Mouse (Mus musculus) cerebellum, adult 11 months (tissue): ENCODE measurements around the gene Pacsin1.
"Not testable (repeated sequence)": the region's sequence is repeated elsewhere in the genome, so short reads cannot be mapped to it uniquely, and the experiment has no call there.

Experiments used
- DNase-seq: peaks from one replicate; pipeline ENCODE4 v3.0.0; 2022

Gene Pacsin1

GRCm38 (mm10) chr17:27655089-27656010 is at the start of gene Pacsin1:
TSS of gene Pacsin1 (plus strand) at chr17:27655509.
- peak; percentile 89 for DNase-seq

GRCm38 (mm10) chr17:27609576-27609975 is 45.7 kb upstream of the Pacsin1 start:
- DNase-seq = no peak

- DNase-seq = no peak
These were observed 44.4 kb upstream of the Pacsin1 start for GRCm38 (mm10) chr17:27610679-27611518.

GRCm38 (mm10) chr17:27611519-27611884 is 43.8 kb upstream of the Pacsin1 start:
- no peak for DNase-seq

- DNase-seq = no peak
These were observed 43.3 kb upstream of the Pacsin1 start for GRCm38 (mm10) chr17:27611994-27612393.

GRCm38 (mm10) chr17:27613016-27613415 is 42.3 kb upstream of the Pacsin1 start:
- no peak for DNase-seq

GRCm38 (mm10) chr17:27615388-27615787 is 39.9 kb upstream of the Pacsin1 start:
- DNase-seq = no peak

GRCm38 (mm10) chr17:27621161-27621560 is 34.1 kb upstream of the Pacsin1 start:
- no peak for DNase-seq

- DNase-seq = no peak
These were observed 33.4 kb upstream of the Pacsin1 start for GRCm38 (mm10) chr17:27621705-27622531.

- no peak for DNase-seq
These were observed 32.5 kb upstream of the Pacsin1 start for GRCm38 (mm10) chr17:27622611-27623359.

- DNase-seq = peak; percentile 90
These were observed 31.7 kb upstream of the Pacsin1 start, which contains the start of gene Nudt3 for GRCm38 (mm10) chr17:27623360-27624326. TSS of gene Nudt3 (minus strand) at chr17:27623495.

GRCm38 (mm10) chr17:27625455-27626251 is 29.7 kb upstream of the Pacsin1 start:
- no peak for DNase-seq

- no peak for DNase-seq
These were observed 28.6 kb upstream of the Pacsin1 start for GRCm38 (mm10) chr17:27626681-27627080.

- DNase-seq = no peak
These were observed 27.9 kb upstream of the Pacsin1 start for GRCm38 (mm10) chr17:27627451-27627850.

GRCm38 (mm10) chr17:27628376-27628775 is 26.9 kb upstream of the Pacsin1 start:
- DNase-seq = no peak

GRCm38 (mm10) chr17:27629249-27630020 is 25.9 kb upstream of the Pacsin1 start:
- peak; percentile 76 for DNase-seq

- peak; percentile 84 for DNase-seq
These were observed 20.3 kb upstream of the Pacsin1 start, which contains the start of gene RPS10-NUDT3 for GRCm38 (mm10) chr17:27634871-27635574. TSS of gene RPS10-NUDT3 (minus strand) at chr17:27635222.

- DNase-seq = not testable (repeated sequence)
These were observed 19.8 kb upstream of the Pacsin1 start for GRCm38 (mm10) chr17:27635575-27635903.
